Mouse (Mus musculus): ENCODE measurements around the gene Glod4. TPM values are rescaled to one million over a fixed set of nuclear protein-coding genes. Genes with fewer than 3 reads are reported as not detected.

The Glod4 gene
- polyA plus RNA-seq, 1 experiment, result 165 TPM

DNA sequence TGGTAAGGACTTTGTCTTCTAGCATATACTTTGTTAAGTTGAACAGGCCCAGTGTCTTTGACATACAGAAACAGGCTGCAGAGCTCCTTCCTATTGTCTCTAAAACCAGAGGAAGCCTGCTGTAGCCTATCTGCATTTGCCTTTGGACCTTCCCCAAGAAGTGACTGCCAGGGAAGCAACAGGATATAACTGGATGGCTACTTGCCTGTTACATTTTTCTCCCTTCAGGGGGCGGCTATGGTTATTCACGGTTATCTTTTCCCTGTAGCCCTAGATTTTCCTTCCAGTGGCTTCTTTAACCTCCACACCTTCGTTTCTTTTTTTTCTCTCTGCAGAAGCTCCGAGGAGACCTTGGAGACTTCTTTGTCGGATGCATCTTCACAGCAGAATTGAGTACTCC is 36.7 kb downstream of the Glod4 start:
- Histone ChIP-seq H3K27ac (ENCODE audit: insufficient read depth, low read length) (no peak overlapping the region), H3K27me3 (ENCODE audit: control insufficient read depth, insufficient read depth, low read length, poor library complexity, severe bottlenecking) (0 out of 2 replicates have a peak, but pooled peaks cover 2% of the 10 kb centered on the region), H3K4me3 (ENCODE audit: low read depth, low read length) (no peak overlapping the region), H3K4me1 (ENCODE audit: control insufficient read depth, insufficient read depth, low read length) (no peaks in the 10 kb centered on the region), H3K9me3 (replicated peaks; ENCODE audit: control insufficient read depth, insufficient read depth, low read length, poor library complexity, severe bottlenecking) (no peaks in the 10 kb centered on the region), H3K36me3 (ENCODE audit: control insufficient read depth, insufficient read depth, low read length, poor library complexity, severe bottlenecking) (0 out of 2 replicates have a peak, but pooled peaks cover under 1% of the 10 kb centered on the region), H3K9ac (ENCODE audit: low read depth, poor library complexity, severe bottlenecking) (no peak overlapping the region)
- TF ChIP-seq POLR2A (IDR thresholded peaks at IDR 0.05; ENCODE audit: insufficient read depth, low read length) (no peak), EP300 (IDR thresholded peaks at IDR 0.05; ENCODE audit: insufficient read depth, low read depth, low read length) (no peak), CTCF (IDR thresholded peaks at IDR 0.05; ENCODE audit: low read depth, low read length) (no peak)

DNA sequence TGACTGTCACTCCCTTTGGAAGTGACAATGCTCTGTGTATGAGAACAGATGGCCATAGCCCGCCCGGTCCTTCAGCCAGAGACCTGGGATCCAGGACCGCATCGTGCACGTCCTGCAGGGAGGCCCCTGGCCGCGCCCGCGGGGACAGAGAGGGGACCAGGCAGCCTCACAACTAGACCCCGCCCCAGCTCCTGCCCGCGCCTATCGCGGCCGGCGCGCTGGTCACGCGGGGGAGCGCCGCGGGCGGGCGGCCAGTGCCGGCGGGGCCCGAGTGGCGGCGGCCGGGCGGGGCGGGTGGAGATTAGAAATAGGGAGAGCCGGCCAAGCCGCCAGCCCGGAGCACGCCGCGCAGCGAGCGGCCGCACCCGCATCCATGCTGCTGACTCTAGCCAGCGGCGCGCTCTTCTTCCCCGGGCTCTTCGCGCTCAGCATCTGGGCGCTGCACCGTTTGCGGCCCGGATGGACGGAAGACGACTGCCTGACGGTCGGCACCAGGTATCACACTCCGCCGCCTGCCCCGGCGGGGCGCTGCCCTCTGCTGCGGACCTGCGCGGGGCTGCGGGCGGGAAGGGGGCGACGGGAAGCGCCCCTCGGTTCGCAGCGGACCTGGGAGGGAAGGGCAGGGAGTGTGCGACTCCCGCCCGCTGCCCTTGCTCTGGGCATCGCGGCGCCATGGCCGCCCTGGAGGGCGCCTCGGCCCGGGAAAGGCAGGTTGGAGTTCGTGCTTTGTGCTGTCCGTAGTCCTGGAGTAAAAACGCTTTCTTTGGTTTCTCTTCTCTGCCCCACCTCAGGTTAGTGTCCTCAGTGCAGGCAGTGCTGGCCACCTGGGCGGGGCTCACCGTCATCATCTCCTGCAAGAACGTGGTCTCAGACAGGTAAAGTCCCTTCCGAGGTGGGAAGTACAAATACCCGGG is 41.5 kb downstream of the Glod4 start:
- Histone ChIP-seq H3K9me3 (replicated peaks; ENCODE audit: control insufficient read depth, insufficient read depth, low read length, poor library complexity, severe bottlenecking) (no peaks in the 10 kb centered on the region), H3K4me3 (ENCODE audit: low read depth, low read length) (peak overlapping the region; percentile 83), H3K9ac (ENCODE audit: low read depth, poor library complexity, severe bottlenecking) (peak overlapping the region; percentile 82), H3K27ac (ENCODE audit: insufficient read depth, low read length) (no peak overlapping the region), H3K27me3 (ENCODE audit: control insufficient read depth, insufficient read depth, low read length, poor library complexity, severe bottlenecking) (peaks cover 5% of the 10 kb centered on the region; the same call in 1 of the 2 replicates), H3K36me3 (ENCODE audit: control insufficient read depth, insufficient read depth, low read length, poor library complexity, severe bottlenecking) (no peaks in the 10 kb centered on the region), H3K4me1 (ENCODE audit: control insufficient read depth, insufficient read depth, low read length) (no peaks in the 10 kb centered on the region)
- TF ChIP-seq EP300 (IDR thresholded peaks at IDR 0.05; ENCODE audit: insufficient read depth, low read depth, low read length), result no peak
- no peak for TF ChIP-seq POLR2A (IDR thresholded peaks at IDR 0.05; ENCODE audit: insufficient read depth, low read length)
- TF ChIP-seq CTCF (IDR thresholded peaks at IDR 0.05; ENCODE audit: low read depth, low read length), result no peak

DNA sequence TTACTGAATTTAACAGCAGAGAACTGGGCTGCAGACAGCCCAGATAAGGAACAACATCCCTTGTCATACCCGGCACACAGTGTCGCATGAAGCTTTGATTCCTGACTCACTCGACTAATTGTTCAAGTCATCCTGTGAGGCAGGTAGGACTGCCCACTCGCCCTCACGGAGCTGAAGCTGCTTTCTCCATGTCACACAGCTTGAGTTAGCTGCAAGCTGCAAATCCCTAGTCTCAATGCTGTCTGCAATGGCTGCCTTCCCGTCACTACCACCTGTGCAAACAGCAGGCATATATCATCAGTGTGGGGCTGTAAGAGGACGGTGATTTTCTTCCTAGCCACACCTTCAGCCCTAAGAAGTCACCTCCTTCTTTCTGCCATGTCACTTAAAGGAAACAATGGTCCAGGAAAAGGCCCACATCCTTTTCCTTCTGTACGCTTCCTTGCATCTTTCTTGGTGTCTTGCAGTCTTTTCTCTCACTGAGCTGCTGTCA is 46.5 kb downstream of the Glod4 start:
- no peak overlapping the region for H3K4me3 ChIP-seq (ENCODE audit: low read depth, low read length)
- no peaks in the 10 kb centered on the region for H3K9me3 ChIP-seq (replicated peaks; ENCODE audit: control insufficient read depth, insufficient read depth, low read length, poor library complexity, severe bottlenecking)
- TF ChIP-seq POLR2A (IDR thresholded peaks at IDR 0.05; ENCODE audit: insufficient read depth, low read length) (no peak), CTCF (IDR thresholded peaks at IDR 0.05; ENCODE audit: low read depth, low read length) (no peak), EP300 (IDR thresholded peaks at IDR 0.05; ENCODE audit: insufficient read depth, low read depth, low read length) (no peak)
- H3K27me3 ChIP-seq (ENCODE audit: control insufficient read depth, insufficient read depth, low read length, poor library complexity, severe bottlenecking), result peaks cover 2% of the 10 kb centered on the region; the same call in 1 of the 2 replicates
- H3K4me1 ChIP-seq (ENCODE audit: control insufficient read depth, insufficient read depth, low read length), result no peaks in the 10 kb centered on the region
- no peaks in the 10 kb centered on the region for H3K36me3 ChIP-seq (ENCODE audit: control insufficient read depth, insufficient read depth, low read length, poor library complexity, severe bottlenecking)
- H3K9ac ChIP-seq (ENCODE audit: low read depth, poor library complexity, severe bottlenecking), result no peak overlapping the region
- no peak overlapping the region for H3K27ac ChIP-seq (ENCODE audit: insufficient read depth, low read length)

DNA sequence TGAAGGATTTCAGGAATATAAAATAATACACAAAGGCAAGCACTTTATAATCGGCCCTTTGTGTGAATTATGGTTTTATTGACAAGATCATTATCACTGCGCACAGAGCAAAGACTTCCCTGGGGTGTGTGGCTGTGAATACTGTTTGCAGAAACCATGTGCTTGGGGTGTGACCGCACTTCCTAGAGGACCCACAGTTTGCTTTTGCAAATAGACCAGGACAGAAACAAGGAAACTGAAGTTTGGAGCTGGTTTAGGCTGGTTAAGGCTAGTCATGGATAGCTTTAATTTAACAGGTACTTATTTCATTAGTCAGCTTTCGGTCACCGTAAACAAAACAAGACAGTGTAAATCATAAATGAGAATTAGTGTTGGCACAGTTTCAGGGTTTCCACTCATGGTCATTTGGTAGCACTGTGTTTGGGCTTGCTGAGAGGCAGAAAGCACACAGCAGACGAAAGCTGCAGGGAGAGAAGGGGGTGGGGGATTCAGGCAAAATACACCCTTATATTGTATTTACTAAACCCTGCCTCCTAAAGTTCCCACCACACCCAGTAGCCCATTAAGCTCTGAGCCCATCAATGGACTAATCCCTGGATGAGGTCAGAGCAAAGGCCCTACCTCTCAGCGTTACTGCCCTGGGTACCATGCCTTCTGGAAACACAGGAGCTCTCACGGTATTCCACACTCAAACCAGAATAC is 47.1 kb downstream of the Glod4 start:
- H3K9ac ChIP-seq (ENCODE audit: low read depth, poor library complexity, severe bottlenecking), result no peak overlapping the region
- no peaks in the 10 kb centered on the region for H3K36me3 ChIP-seq (ENCODE audit: control insufficient read depth, insufficient read depth, low read length, poor library complexity, severe bottlenecking)
- H3K4me1 ChIP-seq (ENCODE audit: control insufficient read depth, insufficient read depth, low read length), result no peaks in the 10 kb centered on the region
- TF ChIP-seq POLR2A (IDR thresholded peaks at IDR 0.05; ENCODE audit: insufficient read depth, low read length), result no peak
- TF ChIP-seq CTCF (IDR thresholded peaks at IDR 0.05; ENCODE audit: low read depth, low read length), result no peak
- no peak for TF ChIP-seq EP300 (IDR thresholded peaks at IDR 0.05; ENCODE audit: insufficient read depth, low read depth, low read length)
- no peak overlapping the region for H3K27ac ChIP-seq (ENCODE audit: insufficient read depth, low read length)
- H3K9me3 ChIP-seq (replicated peaks; ENCODE audit: control insufficient read depth, insufficient read depth, low read length, poor library complexity, severe bottlenecking), result no peaks in the 10 kb centered on the region
- peaks cover 2% of the 10 kb centered on the region; the same call in 1 of the 2 replicates for H3K27me3 ChIP-seq (ENCODE audit: control insufficient read depth, insufficient read depth, low read length, poor library complexity, severe bottlenecking)
- H3K4me3 ChIP-seq (ENCODE audit: low read depth, low read length), result no peak overlapping the region

DNA sequence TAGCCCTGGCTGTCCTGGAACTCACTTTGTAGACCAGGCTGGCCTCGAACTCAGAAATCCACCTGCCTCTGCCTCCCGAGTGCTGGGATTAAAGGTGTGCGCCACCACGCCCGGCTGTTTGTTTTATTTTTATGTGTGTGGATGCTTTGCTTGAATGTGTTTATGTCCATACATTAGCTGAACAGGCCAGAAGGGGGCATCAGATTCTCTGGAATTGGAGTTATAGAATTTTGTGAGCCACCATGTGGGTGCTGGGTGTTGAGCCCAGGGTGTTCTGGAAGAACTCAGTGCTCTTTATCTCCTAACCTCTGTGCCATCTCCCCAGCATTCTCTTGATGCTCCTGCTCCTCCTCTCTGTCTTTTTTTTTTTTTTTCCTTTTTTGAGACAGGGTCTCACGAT is 56.6 kb downstream of the Glod4 start:
- TF ChIP-seq EP300 (IDR thresholded peaks at IDR 0.05; ENCODE audit: insufficient read depth, low read depth, low read length) (no peak), CTCF (IDR thresholded peaks at IDR 0.05; ENCODE audit: low read depth, low read length) (no peak), POLR2A (IDR thresholded peaks at IDR 0.05; ENCODE audit: insufficient read depth, low read length) (no peak)
- H3K4me1 ChIP-seq (ENCODE audit: control insufficient read depth, insufficient read depth, low read length), result no peaks in the 10 kb centered on the region
- no peaks in the 10 kb centered on the region for H3K27me3 ChIP-seq (ENCODE audit: control insufficient read depth, insufficient read depth, low read length, poor library complexity, severe bottlenecking)
- no peaks in the 10 kb centered on the region for H3K9me3 ChIP-seq (replicated peaks; ENCODE audit: control insufficient read depth, insufficient read depth, low read length, poor library complexity, severe bottlenecking)
- H3K9ac ChIP-seq (ENCODE audit: low read depth, poor library complexity, severe bottlenecking), result no peak overlapping the region
- no peak overlapping the region for H3K4me3 ChIP-seq (ENCODE audit: low read depth, low read length)
- H3K36me3 ChIP-seq (ENCODE audit: control insufficient read depth, insufficient read depth, low read length, poor library complexity, severe bottlenecking), result no peaks in the 10 kb centered on the region
- no peak overlapping the region for H3K27ac ChIP-seq (ENCODE audit: insufficient read depth, low read length)
